Mouse (Mus musculus): ENCODE measurements around the gene 1700028J19Rik. TPM values are rescaled to one million over a fixed set of nuclear protein-coding genes. Genes with fewer than 3 reads are reported as not detected.
"Not testable (repeated sequence)": the region's sequence is repeated elsewhere in the genome, so short reads cannot be mapped to it uniquely, and the experiment has no call there.

Gene 1700028J19Rik
- polyA plus RNA-seq, 1 experiment from 2014 or later, result 1.0 TPM

DNA sequence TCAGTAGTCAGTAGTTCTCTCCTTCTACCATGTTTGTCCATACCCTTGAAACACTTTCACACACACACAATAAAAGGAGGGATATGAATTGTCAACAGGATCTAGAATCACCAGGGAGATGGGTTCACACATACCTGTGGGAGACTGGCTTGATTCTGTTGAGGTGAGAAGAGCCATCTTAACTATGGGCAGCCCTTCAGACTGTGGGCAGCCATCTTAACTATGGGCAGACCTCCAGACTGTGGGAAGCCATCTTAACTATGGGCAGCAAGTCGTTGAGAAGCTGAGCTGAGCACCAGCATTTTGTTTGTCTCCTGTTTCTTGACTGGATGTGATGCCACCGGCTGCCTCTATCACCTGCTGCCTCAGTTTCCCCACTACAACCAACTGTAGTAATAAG, 24.8 kb upstream of the 1700028J19Rik start:
- Histone ChIP-seq H3K9me3 (no peaks in the 10 kb centered on the region), H3K4me1 (replicated peaks) (peaks cover 4% of the 10 kb centered on the region; the same call in 1 of the 2 replicates), H3K27ac (no peak overlapping the region), H3K4me3 (no peak overlapping the region), H3K27me3 (ENCODE audit: insufficient read depth, poor library complexity, severe bottlenecking) (peaks cover 47% of the 10 kb centered on the region), H3K36me3 (no peaks in the 10 kb centered on the region)
- WGBS, result 73% methylated on average over 2 of the region's 2 CpGs
- DNase-seq (ENCODE audit: low spot score), result no peak

GRCm38 (mm10) chr7:44269397-44269796, 22.9 kb upstream of the 1700028J19Rik start:
- WGBS, result 91% methylated on average over 2 of the region's 2 CpGs
- Histone ChIP-seq H3K4me1 (replicated peaks) (peaks cover 4% of the 10 kb centered on the region; the same call in 1 of the 2 replicates), H3K9me3 (no peaks in the 10 kb centered on the region), H3K4me3 (no peak overlapping the region), H3K36me3 (no peaks in the 10 kb centered on the region), H3K27ac (no peak overlapping the region), H3K27me3 (ENCODE audit: insufficient read depth, poor library complexity, severe bottlenecking) (peaks cover 38% of the 10 kb centered on the region)
- DNase-seq (ENCODE audit: low spot score), result no peak

GRCm38 (mm10) chr7:44268117-44268516, 21.6 kb upstream of the 1700028J19Rik start:
- 86% methylated on average over 11 of the region's 11 CpGs for WGBS
- Histone ChIP-seq H3K36me3 (no peaks in the 10 kb centered on the region), H3K4me3 (no peak overlapping the region), H3K27me3 (ENCODE audit: insufficient read depth, poor library complexity, severe bottlenecking) (peaks cover 37% of the 10 kb centered on the region), H3K27ac (no peak overlapping the region), H3K9me3 (no peaks in the 10 kb centered on the region), H3K4me1 (replicated peaks) (peaks cover 5% of the 10 kb centered on the region)
- DNase-seq (ENCODE audit: low spot score), result no peak

DNA sequence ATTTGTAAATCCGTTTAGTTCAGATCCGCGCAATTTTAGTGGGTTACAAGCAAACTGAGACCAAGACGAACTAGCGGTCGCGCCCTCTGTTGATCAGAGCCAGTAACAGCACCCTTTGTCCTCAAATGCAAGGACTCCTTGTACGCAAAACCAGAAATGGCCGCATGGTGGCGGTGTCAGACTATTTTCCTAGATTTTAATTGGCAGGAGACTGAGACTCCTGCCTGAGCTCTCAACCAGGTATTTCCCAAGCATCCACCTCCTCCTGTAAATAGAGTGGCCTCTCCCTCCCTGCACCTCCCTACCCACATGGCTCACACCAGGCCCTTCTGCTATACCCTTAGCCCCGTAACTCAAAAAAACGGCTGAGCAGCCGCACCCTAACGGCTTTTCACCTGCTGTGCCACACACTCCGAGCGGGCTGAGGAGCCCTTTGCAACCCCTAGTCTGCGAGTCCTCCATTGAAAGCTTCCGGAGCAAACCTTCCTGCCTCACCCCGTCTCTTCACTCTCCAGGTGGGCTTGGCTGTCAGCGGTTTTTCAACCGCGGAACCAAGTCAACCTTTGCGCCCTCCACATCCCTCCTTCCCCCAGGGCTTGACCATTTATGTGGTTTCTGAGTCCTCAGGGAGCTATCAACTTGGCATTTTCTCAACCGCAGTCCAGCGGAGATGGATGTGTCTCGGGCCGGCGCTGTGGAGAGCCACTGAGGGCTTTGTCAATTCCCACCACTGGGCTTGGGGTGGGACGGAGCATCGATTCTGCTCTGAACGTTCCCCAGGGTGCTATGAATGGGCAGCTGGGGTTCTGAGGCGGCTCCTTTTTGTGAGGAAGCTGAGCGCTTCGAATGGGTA, 16.5 kb upstream of the 1700028J19Rik start:
- 2% methylated on average over 34 of the region's 34 CpGs for WGBS
- H3K4me3 ChIP-seq, result peak overlapping the region; percentile 38
- H3K27ac ChIP-seq, result no peak overlapping the region
- DNase-seq (ENCODE audit: low spot score), result peak; percentile 95
- H3K4me1 ChIP-seq (replicated peaks), result peaks cover 13% of the 10 kb centered on the region
- no peaks in the 10 kb centered on the region for H3K9me3 ChIP-seq
- H3K36me3 ChIP-seq, result no peaks in the 10 kb centered on the region
- H3K27me3 ChIP-seq (ENCODE audit: insufficient read depth, poor library complexity, severe bottlenecking), result peaks cover 48% of the 10 kb centered on the region

DNA sequence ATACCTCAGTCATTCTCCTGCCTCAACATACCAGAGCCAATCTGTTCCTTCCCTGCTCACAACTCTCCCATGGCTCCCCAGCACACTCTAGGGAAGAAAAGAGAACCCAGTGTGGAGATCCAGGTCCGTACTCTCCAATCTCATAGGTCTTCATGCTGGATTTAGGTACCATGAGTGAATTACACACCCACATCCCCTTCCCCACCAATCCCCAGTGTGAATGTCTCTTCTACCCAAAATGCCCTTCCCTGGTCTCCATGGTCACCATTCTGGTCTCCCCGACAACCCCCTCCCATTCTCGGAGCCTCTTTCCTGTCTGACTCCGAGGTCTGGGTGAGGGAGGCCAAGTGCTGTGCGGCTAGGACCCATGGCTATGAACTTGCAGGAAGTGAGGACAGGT, 14.7 kb upstream of the 1700028J19Rik start, which contains the start of gene Gm15517:
TSS of gene Gm15517 (plus strand) at position 301 of the 400 bp plus-strand sequence.
- no peak within 1 kb of the TSS for H3K27ac ChIP-seq
- 54% methylated on average over 5 of the region's 5 CpGs for WGBS
- peaks cover 13% of the 10 kb centered on the region for H3K4me1 ChIP-seq (replicated peaks)
- H3K4me3 ChIP-seq, result no peak within 1 kb of the TSS
- no peaks in the 10 kb centered on the region for H3K36me3 ChIP-seq
- no peaks in the 10 kb centered on the region for H3K9me3 ChIP-seq
- DNase-seq (ENCODE audit: low spot score), result no peak
- H3K27me3 ChIP-seq (ENCODE audit: insufficient read depth, poor library complexity, severe bottlenecking), result peaks cover 40% of the 10 kb centered on the region

- H3K36me3 ChIP-seq, result no peaks in the 10 kb centered on the region
- 79% methylated on average over 6 of the region's 6 CpGs for WGBS
- no peak overlapping the region for H3K4me3 ChIP-seq
- H3K4me1 ChIP-seq (replicated peaks), result peaks cover 13% of the 10 kb centered on the region
- H3K9me3 ChIP-seq, result no peaks in the 10 kb centered on the region
- no peak overlapping the region for H3K27ac ChIP-seq
- H3K27me3 ChIP-seq (ENCODE audit: insufficient read depth, poor library complexity, severe bottlenecking), result peaks cover 40% of the 10 kb centered on the region
- no peak for DNase-seq (ENCODE audit: low spot score)
Observed at GRCm38 (mm10) chr7:44260410-44260809, 13.9 kb upstream of the 1700028J19Rik start.

DNA sequence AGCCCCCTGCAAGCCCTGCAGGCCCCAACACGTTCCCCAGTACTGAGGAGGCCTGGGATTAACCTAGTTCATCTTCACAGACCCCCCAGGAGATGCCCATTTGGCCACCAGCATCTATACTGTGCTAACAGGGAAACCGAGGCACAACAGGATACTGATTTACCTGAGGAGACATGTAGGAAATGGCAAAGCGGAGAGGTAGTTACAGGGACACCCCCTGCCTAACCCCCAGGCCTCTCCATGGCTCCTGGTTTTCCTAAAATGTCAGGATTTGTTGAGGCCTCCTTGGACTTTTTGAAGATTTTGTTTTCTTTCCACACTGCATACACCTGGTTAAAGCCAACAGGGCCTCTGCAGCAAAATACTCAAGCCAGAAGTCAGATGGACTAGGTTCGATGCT, 10.8 kb upstream of the 1700028J19Rik start, which contains the start of gene Acp4:
TSS of gene Acp4 (minus strand) at position 101 of the 400 bp plus-strand sequence.
- H3K27ac ChIP-seq, result no peak within 1 kb of the TSS
- no peak for DNase-seq (ENCODE audit: low spot score)
- 80% methylated on average over 4 of the region's 4 CpGs for WGBS
- no peak within 1 kb of the TSS for H3K4me3 ChIP-seq
- peaks cover 10% of the 10 kb centered on the region; the same call in 1 of the 2 replicates for H3K4me1 ChIP-seq (replicated peaks)
- no peaks in the 10 kb centered on the region for H3K9me3 ChIP-seq
- peaks cover 29% of the 10 kb centered on the region for H3K36me3 ChIP-seq
- H3K27me3 ChIP-seq (ENCODE audit: insufficient read depth, poor library complexity, severe bottlenecking), result peaks cover 18% of the 10 kb centered on the region

- H3K36me3 ChIP-seq, result peaks cover 50% of the 10 kb centered on the region
- 0 out of 2 replicates have a peak, but pooled peaks cover 5% of the 10 kb centered on the region for H3K4me1 ChIP-seq (replicated peaks)
- no peaks in the 10 kb centered on the region for H3K9me3 ChIP-seq
- WGBS, result 86% methylated on average over 6 of the region's 6 CpGs
- DNase-seq (ENCODE audit: low spot score), result no peak
- H3K27me3 ChIP-seq (ENCODE audit: insufficient read depth, poor library complexity, severe bottlenecking), result no peaks in the 10 kb centered on the region
- H3K27ac ChIP-seq, result no peak overlapping the region
- no peak overlapping the region for H3K4me3 ChIP-seq
Observed at GRCm38 (mm10) chr7:44254930-44255329, 8.4 kb upstream of the 1700028J19Rik start.

- Histone ChIP-seq H3K9me3 (no peaks in the 10 kb centered on the region), H3K4me1 (replicated peaks) (peaks cover 22% of the 10 kb centered on the region), H3K27ac (no peak overlapping the region), H3K4me3 (no peak overlapping the region), H3K36me3 (peaks cover 68% of the 10 kb centered on the region), H3K27me3 (ENCODE audit: insufficient read depth, poor library complexity, severe bottlenecking) (no peaks in the 10 kb centered on the region)
- no peak for DNase-seq (ENCODE audit: low spot score)
- 75% methylated on average over 15 of the region's 15 CpGs for WGBS
Observed at GRCm38 (mm10) chr7:44253023-44253616, 6.6 kb upstream of the 1700028J19Rik start.

DNA sequence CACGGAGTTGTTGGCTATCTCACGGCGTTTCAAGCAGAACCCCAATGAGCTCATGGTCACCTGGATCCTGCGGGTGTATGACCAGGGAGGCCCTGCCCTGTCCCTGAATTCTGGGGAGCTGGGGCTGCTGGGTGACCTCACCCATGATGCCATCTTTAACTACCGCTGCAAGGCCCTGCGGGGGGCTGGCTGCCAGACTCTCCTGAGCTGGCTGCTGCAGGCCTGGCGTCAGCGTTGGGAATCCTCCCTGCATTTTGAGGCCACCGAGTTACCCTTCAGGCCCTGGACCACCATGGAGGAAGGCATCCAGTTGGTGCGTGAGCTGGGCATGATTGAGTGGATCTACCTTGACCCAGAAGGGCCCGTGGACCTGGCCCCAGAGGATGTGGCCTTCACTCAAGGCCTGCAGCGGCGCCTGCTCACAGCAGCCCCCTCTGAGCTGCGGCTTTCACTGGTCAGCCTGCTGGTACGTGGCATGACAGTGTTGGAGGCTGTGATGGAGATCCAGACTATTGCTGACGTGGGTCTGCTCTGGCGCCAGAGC, 4.3 kb upstream of the 1700028J19Rik start:
- not testable (repeated sequence) for H3K27ac ChIP-seq; DNase-seq (ENCODE audit: low spot score); H3K9me3 ChIP-seq; H3K27me3 ChIP-seq (ENCODE audit: insufficient read depth, poor library complexity, severe bottlenecking)
- WGBS, result 92% methylated on average over 17 of the region's 17 CpGs
- Histone ChIP-seq H3K36me3 (peaks cover 72% of the 10 kb centered on the region), H3K4me3 (peak overlapping the region; percentile 9; the same call in 1 of the 2 replicates), H3K4me1 (replicated peaks) (peaks cover 28% of the 10 kb centered on the region)

- Histone ChIP-seq H3K4me3 (no peak overlapping the region), H3K36me3 (peaks cover 63% of the 10 kb centered on the region), H3K27ac (no peak overlapping the region), H3K4me1 (replicated peaks) (peaks cover 36% of the 10 kb centered on the region), H3K27me3 (ENCODE audit: insufficient read depth, poor library complexity, severe bottlenecking) (no peaks in the 10 kb centered on the region), H3K9me3 (no peaks in the 10 kb centered on the region)
- WGBS, result 96% methylated on average over 4 of the region's 4 CpGs
- no peak for DNase-seq (ENCODE audit: low spot score)
Observed at GRCm38 (mm10) chr7:44249248-44249647, 2.8 kb upstream of the 1700028J19Rik start.

DNA sequence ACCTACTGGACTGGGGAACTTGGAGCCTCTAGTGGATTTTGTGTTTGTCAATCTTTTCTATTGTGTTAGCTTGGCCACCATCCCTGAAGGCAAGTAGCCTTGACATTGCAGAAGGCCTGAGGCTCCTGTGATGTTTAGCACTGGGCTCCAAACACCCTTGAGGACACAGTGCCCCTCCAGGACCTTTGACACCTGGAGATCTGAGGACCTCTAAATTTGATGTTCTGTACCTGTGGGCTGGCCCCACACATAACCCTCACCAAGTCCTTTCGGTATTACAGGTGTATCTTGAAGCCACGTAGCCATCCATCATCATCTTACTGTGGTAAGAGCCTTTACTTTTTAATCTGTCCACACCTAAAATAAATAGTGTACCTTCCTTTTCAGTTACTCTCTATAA, 1.5 kb upstream of the 1700028J19Rik start:
- Histone ChIP-seq H3K27ac (no peak overlapping the region), H3K4me3 (peak overlapping the region; percentile 93), H3K27me3 (ENCODE audit: insufficient read depth, poor library complexity, severe bottlenecking) (no peaks in the 10 kb centered on the region), H3K9me3 (no peaks in the 10 kb centered on the region), H3K4me1 (replicated peaks) (peaks cover 34% of the 10 kb centered on the region), H3K36me3 (peaks cover 51% of the 10 kb centered on the region)
- no peak for DNase-seq (ENCODE audit: low spot score)
- 97% methylated on average over 2 of the region's 2 CpGs for WGBS

Data from hindbrain, embryonic 10.5 days (tissue).